Mouse (Mus musculus) liver, embryonic 14.5 days (tissue): ENCODE measurements at regions not wholly inside any gene's neighbourhood (a gene's known extent, or its start where the extent isn't known, plus 50 kb on each side); places are given as distances from the start of the nearest gene placed in this dataset.

Source experiments
- CTCF ChIP-seq: IDR thresholded peaks from 2 replicates; pipeline ENCODE4 v1.5.1; 2016; ENCODE audit warnings: antibody characterized with exemption, low read depth, control low read depth
- EP300 ChIP-seq: IDR thresholded peaks from 2 replicates; pipeline ENCODE4 v1.6.1; 2016; ENCODE audit warnings: antibody characterized with exemption, low read depth

- TF ChIP-seq EP300 (no peak), CTCF (no peak)
These were observed 711.1 kb upstream of the Car8 start for GRCm38 (mm10) chr4:8949951-8950350.
